Mouse (Mus musculus): ENCODE measurements at regions not wholly inside any gene's neighbourhood (a gene's known extent, or its start where the extent isn't known, plus 50 kb on each side); places are given as distances from the start of the nearest gene placed in this dataset.

GRCm38 (mm10) chr17:54821059-54821458 is 522.2 kb upstream of the Slc5a7 start:
- WGBS: 79% methylated on average over 5 of the region's 5 CpGs
- no peaks in the 10 kb centered on the region for H3K9me3 ChIP-seq
- H3K36me3 ChIP-seq: no peaks in the 10 kb centered on the region
- no peak overlapping the region for H3K4me2 ChIP-seq
- no peak overlapping the region for H3K27ac ChIP-seq (replicated peaks)
- ATAC-seq (ENCODE audit: low read depth): no peak
- H3K27me3 ChIP-seq: no peaks in the 10 kb centered on the region
- no peak overlapping the region for H3K9ac ChIP-seq
- no peaks in the 10 kb centered on the region for H3K4me1 ChIP-seq (replicated peaks)
- no peak overlapping the region for H3K4me3 ChIP-seq

GRCm38 (mm10) chr17:54853631-54854030 is 554.8 kb upstream of the Slc5a7 start:
- Histone ChIP-seq H3K4me3 (no peak overlapping the region), H3K4me2 (no peak overlapping the region), H3K36me3 (no peaks in the 10 kb centered on the region), H3K9me3 (no peaks in the 10 kb centered on the region), H3K27ac (replicated peaks) (no peak overlapping the region), H3K9ac (no peak overlapping the region), H3K4me1 (replicated peaks) (no peaks in the 10 kb centered on the region), H3K27me3 (no peaks in the 10 kb centered on the region)
- WGBS: 61% methylated on average over 1 of the region's 1 CpGs
- no peak for ATAC-seq (ENCODE audit: low read depth)

DNA sequence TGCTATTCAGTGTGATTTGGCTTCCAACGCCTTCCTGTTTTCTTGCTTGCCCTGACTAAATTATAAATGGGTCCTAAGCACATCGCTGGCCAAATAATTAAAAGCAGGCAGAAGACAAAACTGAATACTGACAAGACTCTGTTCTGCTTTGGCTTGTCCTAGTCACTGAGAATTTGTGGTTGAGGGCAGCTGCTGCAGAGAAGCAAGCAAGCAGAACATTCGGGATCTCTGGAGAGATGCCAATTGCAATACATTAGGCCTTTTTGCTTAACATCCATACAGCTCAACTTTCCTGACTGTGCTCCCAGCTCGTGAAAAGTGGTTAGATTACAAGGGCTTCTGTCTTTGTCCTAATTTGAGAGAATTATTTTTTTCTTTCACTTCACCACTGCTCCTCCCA is 549.0 kb upstream of the St6gal2 start:
- H3K9me3 ChIP-seq: no peaks in the 10 kb centered on the region
- H3K27me3 ChIP-seq: no peaks in the 10 kb centered on the region
- no peak overlapping the region for H3K4me2 ChIP-seq
- H3K27ac ChIP-seq (replicated peaks): no peak overlapping the region
- H3K36me3 ChIP-seq: no peaks in the 10 kb centered on the region
- ATAC-seq (ENCODE audit: low read depth): peak; percentile 59
- no peak overlapping the region for H3K4me3 ChIP-seq
- H3K9ac ChIP-seq: no peak overlapping the region
- H3K4me1 ChIP-seq (replicated peaks): peaks cover 11% of the 10 kb centered on the region; the same call in 1 of the 2 replicates
- 30% methylated on average over 4 of the region's 4 CpGs for WGBS

GRCm38 (mm10) chr17:54929181-54929715 is 515.9 kb upstream of the St6gal2 start:
- Histone ChIP-seq H3K27me3 (no peaks in the 10 kb centered on the region), H3K27ac (replicated peaks) (no peak overlapping the region), H3K9ac (no peak overlapping the region), H3K4me2 (no peak overlapping the region), H3K4me1 (replicated peaks) (no peaks in the 10 kb centered on the region), H3K9me3 (no peaks in the 10 kb centered on the region), H3K36me3 (no peaks in the 10 kb centered on the region), H3K4me3 (no peak overlapping the region)
- no peak for ATAC-seq (ENCODE audit: low read depth)
- WGBS: 57% methylated on average over 3 of the region's 3 CpGs

DNA sequence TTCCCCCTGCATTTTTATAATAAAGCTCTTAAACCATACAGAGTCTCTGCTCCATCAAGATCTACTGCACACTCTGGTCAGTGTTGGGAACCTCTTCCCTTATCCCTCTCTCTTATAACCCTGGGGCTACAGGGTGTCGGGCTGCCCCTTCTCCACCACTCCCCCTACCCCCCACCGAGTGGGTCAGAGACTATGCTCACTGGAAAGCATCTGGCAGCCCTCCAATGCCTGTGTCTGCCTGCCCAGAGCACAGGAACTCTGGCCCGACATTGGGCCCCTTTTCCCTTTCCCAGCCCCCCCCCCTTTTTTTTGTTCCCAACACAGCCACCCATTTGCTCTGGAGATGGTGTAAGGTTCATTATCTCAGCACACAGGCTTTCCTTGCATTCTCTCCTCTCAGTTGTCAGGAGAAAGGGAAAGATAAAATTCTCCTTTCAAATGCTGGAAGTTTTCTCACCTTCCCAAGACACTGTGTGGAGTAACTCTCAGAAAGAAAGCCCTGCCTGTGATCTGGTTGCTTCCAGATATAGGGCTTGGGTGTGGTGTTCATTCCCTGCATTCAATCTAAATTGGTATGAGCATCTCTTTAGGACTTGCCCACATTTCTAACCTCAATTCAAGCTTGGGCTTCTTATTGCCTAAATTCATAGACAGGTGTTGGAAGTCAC is 501.7 kb upstream of the St6gal2 start:
- Histone ChIP-seq H3K4me2 (no peak overlapping the region), H3K27me3 (no peaks in the 10 kb centered on the region), H3K9ac (no peak overlapping the region), H3K4me3 (no peak overlapping the region), H3K4me1 (replicated peaks) (no peaks in the 10 kb centered on the region), H3K36me3 (no peaks in the 10 kb centered on the region), H3K9me3 (no peaks in the 10 kb centered on the region), H3K27ac (replicated peaks) (no peak overlapping the region)
- no peak for ATAC-seq (ENCODE audit: low read depth)
- WGBS: 30% methylated on average over 3 of the region's 3 CpGs

- H3K4me2 ChIP-seq: no peak overlapping the region
- H3K9me3 ChIP-seq: no peaks in the 10 kb centered on the region
- no peaks in the 10 kb centered on the region for H3K36me3 ChIP-seq
- no peaks in the 10 kb centered on the region for H3K4me1 ChIP-seq (replicated peaks)
- 71% methylated on average over 6 of the region's 6 CpGs for WGBS
- no peaks in the 10 kb centered on the region for H3K27me3 ChIP-seq
- H3K4me3 ChIP-seq: no peak overlapping the region
- H3K9ac ChIP-seq: no peak overlapping the region
- ATAC-seq (ENCODE audit: low read depth): no peak
- no peak overlapping the region for H3K27ac ChIP-seq (replicated peaks)
Measured at GRCm38 (mm10) chr17:54944288-54944931, 500.8 kb upstream of the St6gal2 start.
